Mouse (Mus musculus): ENCODE results near the gene A930017K11Rik. TPM values are rescaled to one million over a fixed set of nuclear protein-coding genes. Genes with fewer than 3 reads are reported as not detected.
A peak's percentile ranks its signal among the peaks of the same experiment; 100 is the strongest.

Gene A930017K11Rik
- polyA plus RNA-seq, 1 experiment, result 1.0 TPM

GRCm38 (mm10) chr17:25946349-25946748 is 6.0 kb downstream of the A930017K11Rik start:
- TF ChIP-seq POLR2A (IDR thresholded peaks at IDR 0.05; ENCODE audit: borderline replicate concordance, extremely low read depth, insufficient read depth, insufficient read length, poor library complexity, severe bottlenecking) (no peak), CTCF (IDR thresholded peaks at IDR 0.05; ENCODE audit: borderline replicate concordance, extremely low read depth, insufficient read depth, insufficient read length) (no peak)

GRCm38 (mm10) chr17:25945517-25946155 is 6.7 kb downstream of the A930017K11Rik start:
- no peak for DNase-seq (ENCODE audit: low read depth)
- TF ChIP-seq POLR2A (IDR thresholded peaks at IDR 0.05; ENCODE audit: borderline replicate concordance, extremely low read depth, insufficient read depth, insufficient read length, poor library complexity, severe bottlenecking), result no peak
- TF ChIP-seq CTCF (IDR thresholded peaks at IDR 0.05; ENCODE audit: borderline replicate concordance, extremely low read depth, insufficient read depth, insufficient read length), result no peak

More at GRCm38 (mm10) chr17:25946349-25946748, 6.0 kb downstream of the A930017K11Rik start:
- no peak for DNase-seq (ENCODE audit: low read depth)

- no peak for DNase-seq (ENCODE audit: low read depth)
- TF ChIP-seq CTCF (IDR thresholded peaks at IDR 0.05; ENCODE audit: borderline replicate concordance, extremely low read depth, insufficient read depth, insufficient read length), result no peak
- no peak for TF ChIP-seq POLR2A (IDR thresholded peaks at IDR 0.05; ENCODE audit: borderline replicate concordance, extremely low read depth, insufficient read depth, insufficient read length, poor library complexity, severe bottlenecking)
Measured at GRCm38 (mm10) chr17:25944366-25945163, 7.8 kb downstream of the A930017K11Rik start, which contains the start of the genes Pigq and Nhlrc4. TSS of gene Pigq (minus strand) at chr17:25944936. TSS of gene Nhlrc4 (minus strand) at chr17:25944961.

GRCm38 (mm10) chr17:25943769-25944168 is 8.6 kb downstream of the A930017K11Rik start:
- DNase-seq (ENCODE audit: low read depth), result no peak
- TF ChIP-seq CTCF (IDR thresholded peaks at IDR 0.05; ENCODE audit: borderline replicate concordance, extremely low read depth, insufficient read depth, insufficient read length) (no peak), POLR2A (IDR thresholded peaks at IDR 0.05; ENCODE audit: borderline replicate concordance, extremely low read depth, insufficient read depth, insufficient read length, poor library complexity, severe bottlenecking) (no peak)

- TF ChIP-seq POLR2A (IDR thresholded peaks at IDR 0.05; ENCODE audit: borderline replicate concordance, extremely low read depth, insufficient read depth, insufficient read length, poor library complexity, severe bottlenecking), result no peak
- no peak for TF ChIP-seq CTCF (IDR thresholded peaks at IDR 0.05; ENCODE audit: borderline replicate concordance, extremely low read depth, insufficient read depth, insufficient read length)
- no peak for DNase-seq (ENCODE audit: low read depth)
Measured at GRCm38 (mm10) chr17:25943221-25943620, 9.1 kb downstream of the A930017K11Rik start.

- TF ChIP-seq CTCF (IDR thresholded peaks at IDR 0.05; ENCODE audit: borderline replicate concordance, extremely low read depth, insufficient read depth, insufficient read length) (no peak), POLR2A (IDR thresholded peaks at IDR 0.05; ENCODE audit: borderline replicate concordance, extremely low read depth, insufficient read depth, insufficient read length, poor library complexity, severe bottlenecking) (no peak)
- no peak for DNase-seq (ENCODE audit: low read depth)
Measured at GRCm38 (mm10) chr17:25942597-25943151, 9.7 kb downstream of the A930017K11Rik start.

- TF ChIP-seq POLR2A (IDR thresholded peaks at IDR 0.05; ENCODE audit: borderline replicate concordance, extremely low read depth, insufficient read depth, insufficient read length, poor library complexity, severe bottlenecking) (peak; percentile 82), CTCF (IDR thresholded peaks at IDR 0.05; ENCODE audit: borderline replicate concordance, extremely low read depth, insufficient read depth, insufficient read length) (no peak)
- peak; percentile 90 for DNase-seq (ENCODE audit: low read depth)
Measured at GRCm38 (mm10) chr17:25941511-25942241, 10.7 kb downstream of the A930017K11Rik start.

- DNase-seq (ENCODE audit: low read depth), result no peak
- TF ChIP-seq POLR2A (IDR thresholded peaks at IDR 0.05; ENCODE audit: borderline replicate concordance, extremely low read depth, insufficient read depth, insufficient read length, poor library complexity, severe bottlenecking) (no peak), CTCF (IDR thresholded peaks at IDR 0.05; ENCODE audit: borderline replicate concordance, extremely low read depth, insufficient read depth, insufficient read length) (no peak)
Measured at GRCm38 (mm10) chr17:25934526-25934925, 17.8 kb downstream of the A930017K11Rik start.

GRCm38 (mm10) chr17:25925348-25925747 is 27.0 kb downstream of the A930017K11Rik start:
- no peak for DNase-seq (ENCODE audit: low read depth)
- TF ChIP-seq CTCF (IDR thresholded peaks at IDR 0.05; ENCODE audit: borderline replicate concordance, extremely low read depth, insufficient read depth, insufficient read length) (no peak), POLR2A (IDR thresholded peaks at IDR 0.05; ENCODE audit: borderline replicate concordance, extremely low read depth, insufficient read depth, insufficient read length, poor library complexity, severe bottlenecking) (no peak)

- no peak for TF ChIP-seq CTCF (IDR thresholded peaks at IDR 0.05; ENCODE audit: borderline replicate concordance, extremely low read depth, insufficient read depth, insufficient read length)
- TF ChIP-seq POLR2A (IDR thresholded peaks at IDR 0.05; ENCODE audit: borderline replicate concordance, extremely low read depth, insufficient read depth, insufficient read length, poor library complexity, severe bottlenecking), result no peak
- no peak for DNase-seq (ENCODE audit: low read depth)
Measured at GRCm38 (mm10) chr17:25922120-25922519, 30.2 kb downstream of the A930017K11Rik start.
